35 mouse cellular contexts compared by ENCODE assay signal in the genomic region with DNA sequence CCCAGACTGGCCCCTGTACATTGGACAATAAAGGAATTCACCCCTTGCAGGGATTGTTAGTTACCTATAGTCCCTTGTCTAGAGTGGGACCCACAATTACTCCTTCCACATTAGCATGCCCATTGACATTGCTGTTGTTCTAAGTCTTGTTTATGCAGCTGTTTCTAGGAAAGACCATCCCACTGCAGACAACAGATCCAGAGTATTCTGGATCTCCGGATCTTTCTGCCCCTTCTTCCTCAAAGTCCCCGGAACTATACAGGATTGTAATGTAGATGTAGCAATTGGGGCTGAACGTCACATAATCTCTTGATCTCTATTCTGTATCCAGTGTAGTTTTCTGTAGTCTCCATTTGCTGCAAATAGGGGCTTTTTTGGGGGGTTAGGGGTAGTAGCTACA. TPM values are rescaled to one million over a fixed set of nuclear protein-coding genes. Genes with fewer than 3 reads are reported as not detected.
"Had no signal": no experiment of that assay in that cellular context is flagged by ENCODE, and none has a peak within 500 bp of the region (broad histone marks: within the 10 kb centered on the region; RNA-seq: fewer than 3 reads in every experiment).

No protein-coding gene starts in this region.

- ATAC-seq: hindbrain, embryonic 16.5 days; hindbrain, postnatal 0 days; inflammation-experienced regulatory T-cells, adult 6 months; intestine, embryonic 15.5 days; intestine, embryonic 16.5 days; intestine, postnatal 0 days had no signal

- H3K4me1 ChIP-seq: heart, embryonic 10.5 days; heart, embryonic 12.5 days; heart, embryonic 13.5 days; heart, embryonic 15.5 days; hindbrain, embryonic 10.5 days; hindbrain, embryonic 13.5 days; hindbrain, embryonic 15.5 days; intestine, embryonic 15.5 days; kidney, embryonic 15.5 days had no signal

- H3K9ac ChIP-seq: heart, embryonic 12.5 days; heart, embryonic 13.5 days; heart, embryonic 15.5 days; hindbrain, embryonic 13.5 days; hindbrain, embryonic 14.5 days; hindbrain, embryonic 15.5 days; intestine, embryonic 15.5 days; kidney, embryonic 15.5 days had no signal

- H3K9me3 ChIP-seq: heart, embryonic 10.5 days; heart, embryonic 12.5 days; heart, embryonic 13.5 days; heart, embryonic 15.5 days; hindbrain, embryonic 10.5 days; hindbrain, embryonic 13.5 days; hindbrain, embryonic 15.5 days; intestine, embryonic 15.5 days; kidney, embryonic 15.5 days had no signal

- H3K27ac ChIP-seq: heart, embryonic 10.5 days; heart, embryonic 13.5 days; heart, embryonic 15.5 days; hindbrain, embryonic 10.5 days; hindbrain, embryonic 13.5 days; hindbrain, embryonic 14.5 days; hindbrain, embryonic 15.5 days; hindbrain, postnatal 0 days; intestine, embryonic 15.5 days; kidney, embryonic 15.5 days; kidney, postnatal 0 days; layer of hippocampus, adult 2 months; left cerebral cortex, adult 2 months had no signal

- H3K4me3 ChIP-seq: heart, embryonic 10.5 days; heart, embryonic 12.5 days; heart, embryonic 13.5 days; heart, embryonic 15.5 days; hindbrain, embryonic 10.5 days; hindbrain, embryonic 13.5 days; hindbrain, embryonic 15.5 days; intestine, embryonic 15.5 days; kidney, embryonic 15.5 days; layer of hippocampus, adult 2 months; left cerebral cortex, adult 2 months had no signal

- H3K27me3 ChIP-seq: heart, embryonic 12.5 days; heart, embryonic 13.5 days; heart, embryonic 15.5 days; hindbrain, embryonic 15.5 days; intestine, embryonic 15.5 days had no signal

- H3K36me3 ChIP-seq: heart, embryonic 10.5 days; heart, embryonic 12.5 days; heart, embryonic 13.5 days; heart, embryonic 15.5 days; hindbrain, embryonic 10.5 days; hindbrain, embryonic 13.5 days; hindbrain, embryonic 15.5 days; intestine, embryonic 15.5 days; kidney, embryonic 15.5 days had no signal

- DNase-seq: heart, postnatal 10 days; heart, postnatal 14 days; heart, postnatal 36 days; heart, postnatal 4 days; kidney, adult 11 months; kidney, adult 18-20 months; kidney, adult 2 months; kidney, adult 8-10 months; kidney, adult 9 months; kidney, postnatal 10 days; kidney, postnatal 14 days; kidney, postnatal 25 days; kidney, postnatal 36 days; kidney, postnatal 4 days; layer of hippocampus, adult 9-11 months; layer of hippocampus, postnatal 36 days had no signal

- H3K4me2 ChIP-seq: heart, embryonic 11.5 days; heart, embryonic 12.5 days; heart, embryonic 13.5 days; heart, embryonic 15.5 days; hindbrain, embryonic 13.5 days; hindbrain, embryonic 14.5 days; hindbrain, embryonic 15.5 days; intestine, embryonic 15.5 days; kidney, embryonic 15.5 days had no signal

RNA-seq across cellular contexts. Expression of a gene that starts 57.9 kb away (rescaled TPM):
- polyA plus RNA-seq: inflammation-experienced regulatory T-cells, adult 6 months had no signal
